Mouse (Mus musculus): ENCODE data around the gene Gramd1b.
A peak's percentile ranks its signal among the peaks of the same experiment; 100 is the strongest.

Gene Gramd1b

DNA sequence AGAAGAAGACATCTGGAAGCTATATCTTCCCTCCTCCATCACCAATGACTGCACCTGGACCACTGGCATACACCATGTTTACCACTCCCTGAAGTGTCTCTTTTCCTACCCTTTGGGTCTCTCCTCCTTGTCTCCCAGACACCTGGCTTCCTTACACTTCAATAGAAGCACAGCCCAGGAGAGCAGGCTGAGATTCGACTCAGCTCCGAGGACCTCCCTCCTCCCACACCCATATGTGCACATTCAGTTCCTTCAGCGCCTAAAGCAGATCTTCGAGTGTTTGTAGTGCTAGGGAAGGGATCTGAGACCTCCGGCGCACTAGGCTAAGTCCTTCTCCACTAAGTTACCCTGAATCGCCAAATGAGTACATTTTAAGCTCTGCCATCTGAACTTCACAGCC, 127.4 kb downstream of the Gramd1b start:
- no peak for DNase-seq (ENCODE audit: inconsistent age in 2 of 2, low spot score in 1 of 2)

DNA sequence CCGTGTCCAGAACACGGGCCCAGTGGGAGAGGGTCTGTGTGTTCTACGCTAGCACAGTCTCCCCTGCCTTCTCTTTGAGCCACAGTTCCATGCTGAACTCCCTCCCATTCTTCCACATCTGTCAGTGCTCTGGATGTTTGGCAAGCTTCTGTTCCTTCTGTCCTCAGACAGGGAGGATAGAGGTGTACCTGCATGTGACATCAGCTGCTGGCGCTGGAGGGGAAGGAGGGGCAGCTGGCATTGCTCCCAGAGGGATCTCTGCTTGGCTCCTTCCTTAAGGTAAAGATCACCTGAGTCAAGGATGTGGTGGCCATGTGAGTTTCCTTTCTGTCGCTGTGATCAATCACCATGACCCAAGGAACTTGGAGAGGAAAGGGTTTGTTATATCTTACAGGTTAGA, 129.4 kb downstream of the Gramd1b start:
- no peak for DNase-seq (ENCODE audit: inconsistent age in 2 of 2, low spot score in 1 of 2)

DNA sequence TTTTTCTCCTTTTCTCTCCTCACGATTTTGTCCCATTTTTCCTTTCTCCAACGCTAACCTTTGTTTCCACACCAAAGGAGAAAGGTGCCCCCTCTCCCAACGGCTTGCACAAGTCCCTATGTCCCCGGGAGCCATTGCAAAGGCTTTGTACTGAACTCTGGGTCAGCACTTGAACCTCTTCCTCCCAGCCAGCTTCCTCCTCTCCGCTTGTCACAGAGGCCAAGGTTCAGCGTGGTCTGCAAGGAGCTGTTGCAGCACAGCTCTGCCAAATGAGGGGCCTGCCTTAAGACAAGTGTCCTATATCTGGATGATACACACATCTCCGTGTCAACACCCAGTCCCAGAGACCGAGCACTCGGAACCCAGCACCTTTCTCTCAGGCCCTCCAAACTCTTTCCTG, 130.3 kb downstream of the Gramd1b start:
- DNase-seq (ENCODE audit: inconsistent age in 2 of 2, low spot score in 1 of 2), result no peak

- peak in 1 of 2 experiments; percentile 61 for DNase-seq (ENCODE audit: inconsistent age in 2 of 2, low spot score in 1 of 2)
Measured at GRCm38 (mm10) chr9:40400171-40400570, 131.0 kb downstream of the Gramd1b start.

- DNase-seq (ENCODE audit: inconsistent age in 2 of 2, low spot score in 1 of 2), result peak in 1 of 2 experiments; percentile 57
Measured at GRCm38 (mm10) chr9:40399359-40399932, 131.7 kb downstream of the Gramd1b start.

DNA sequence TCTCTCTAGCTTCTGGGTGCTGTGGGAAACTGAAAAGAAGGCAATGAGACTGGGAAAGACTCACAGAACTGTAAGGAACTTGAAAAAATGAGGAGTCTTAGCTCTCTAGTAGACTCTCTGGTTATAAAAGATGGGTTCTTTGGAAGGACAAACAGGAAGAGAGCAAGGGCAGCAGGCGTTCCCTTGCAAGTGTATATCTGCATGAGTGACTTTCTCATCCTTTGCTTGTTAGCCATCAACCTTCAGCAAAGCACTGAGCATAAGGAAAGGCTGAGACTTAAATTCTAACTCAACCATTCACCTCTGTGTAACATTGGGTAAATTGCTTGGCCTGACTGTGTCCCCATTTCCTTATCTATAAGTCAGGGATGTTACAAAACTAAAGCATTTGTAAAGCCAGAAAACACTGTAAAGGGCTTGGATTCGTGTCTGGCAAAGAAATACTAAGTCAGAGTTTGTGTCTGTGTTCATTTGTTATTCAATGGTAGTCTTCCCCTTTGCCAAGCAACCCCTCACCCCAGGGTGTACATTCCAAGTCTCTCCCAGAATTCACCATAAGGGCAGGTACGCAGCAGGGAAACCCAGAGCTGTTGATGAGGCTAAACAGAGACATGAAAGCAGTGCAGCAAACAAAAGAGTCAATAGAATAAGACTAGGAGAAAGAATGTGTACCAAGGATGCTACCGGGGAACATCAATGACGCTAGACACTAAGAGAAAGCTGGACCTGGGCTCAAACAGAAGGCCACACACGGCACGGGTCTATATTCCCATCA, 133.5 kb downstream of the Gramd1b start:
- DNase-seq (ENCODE audit: inconsistent age in 2 of 2, low spot score in 1 of 2), result no peak

DNA sequence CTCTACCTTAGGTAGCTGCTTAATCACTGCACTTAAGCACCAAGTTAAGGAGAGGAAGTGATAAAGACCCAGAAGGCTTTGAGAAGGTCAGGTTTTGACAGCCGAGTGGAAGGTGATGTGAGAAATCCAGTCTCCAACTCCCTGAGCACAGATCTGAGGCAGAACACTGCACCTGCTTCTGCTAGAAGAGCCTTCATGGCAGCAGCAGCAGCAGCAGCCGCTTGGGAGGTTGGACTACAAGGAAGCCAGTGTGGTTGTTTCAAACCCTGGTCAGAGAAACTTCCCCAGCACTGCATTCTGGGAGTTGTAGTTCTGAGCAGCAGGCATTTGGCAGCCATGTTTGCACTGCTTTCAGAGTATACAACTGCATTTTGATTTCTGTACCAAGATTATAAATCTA, 134.1 kb downstream of the Gramd1b start:
- peak in 1 of 2 experiments; percentile 77 for DNase-seq (ENCODE audit: inconsistent age in 2 of 2, low spot score in 1 of 2)

DNA sequence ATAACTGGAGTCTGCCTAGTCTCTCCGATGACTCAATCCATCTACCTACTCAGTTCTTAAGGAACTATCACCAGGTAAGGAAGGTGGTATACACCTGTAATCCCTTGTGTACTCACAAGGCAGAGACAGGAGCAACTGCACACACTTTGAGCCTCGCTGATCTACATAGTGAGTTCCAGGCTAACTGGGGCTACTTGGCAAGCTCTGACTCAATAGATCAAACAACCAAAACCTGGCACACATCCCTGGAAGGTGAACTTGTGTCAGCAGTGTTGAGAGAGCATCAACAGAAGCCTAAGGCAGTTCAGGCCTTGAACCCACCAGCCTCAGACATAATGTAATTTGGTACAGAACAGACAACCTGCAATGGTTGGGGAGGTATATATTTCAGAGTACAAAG, 135.0 kb downstream of the Gramd1b start:
- peak in 1 of 2 experiments; percentile 79 for DNase-seq (ENCODE audit: inconsistent age in 2 of 2, low spot score in 1 of 2)

DNA sequence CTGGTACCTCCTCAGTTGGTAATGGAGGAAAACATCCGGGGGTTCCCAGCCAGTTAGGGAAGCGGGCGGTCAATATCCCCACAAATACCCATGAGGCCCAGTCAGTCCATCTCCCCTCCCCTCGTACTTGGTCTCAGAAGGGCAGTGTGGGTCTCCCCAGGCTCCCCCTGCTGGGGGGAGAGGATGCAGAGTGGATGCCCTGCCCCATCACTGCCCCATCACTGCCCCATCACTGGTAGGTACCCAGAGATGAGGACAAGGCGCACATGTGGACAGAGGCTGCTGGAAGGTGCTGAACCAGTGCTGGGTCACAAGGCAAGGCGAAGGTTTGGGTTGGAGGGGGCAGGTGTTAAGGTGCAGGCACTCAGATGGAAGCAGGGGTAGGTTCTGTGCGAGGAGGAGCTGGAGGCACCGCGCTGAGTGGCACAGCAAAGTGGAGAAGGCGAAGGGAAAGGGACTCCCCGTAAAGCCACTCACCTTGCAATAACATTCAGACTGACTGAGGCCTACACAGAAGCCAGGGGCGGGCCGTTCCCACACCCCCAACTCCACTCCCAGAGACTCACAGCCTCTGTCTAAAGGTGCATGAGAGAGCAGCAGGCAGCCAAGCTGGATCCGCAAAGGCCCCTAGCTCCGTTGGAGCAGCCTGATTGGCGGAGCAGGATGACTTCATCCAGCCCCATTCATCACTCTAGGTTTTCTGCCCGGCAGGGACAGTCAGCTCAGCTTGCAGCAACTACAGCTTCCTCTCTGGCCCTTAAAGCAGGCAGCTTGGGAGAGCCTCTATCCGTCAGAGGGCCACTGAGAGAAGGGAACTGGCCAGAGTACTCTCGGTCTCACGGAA, 139.1 kb downstream of the Gramd1b start:
- peak; percentile 82 to 89 for DNase-seq (ENCODE audit: inconsistent age in 2 of 2, low spot score in 1 of 2)

- no peak for DNase-seq (ENCODE audit: inconsistent age in 2 of 2, low spot score in 1 of 2)
Measured at GRCm38 (mm10) chr9:40391359-40391758, 139.8 kb downstream of the Gramd1b start.

- peak; percentile 87 to 92 for DNase-seq (ENCODE audit: inconsistent age in 2 of 2, low spot score in 1 of 2)
Measured at GRCm38 (mm10) chr9:40390904-40391303, 140.3 kb downstream of the Gramd1b start.

- peak in 1 of 2 experiments; percentile 63 for DNase-seq (ENCODE audit: inconsistent age in 2 of 2, low spot score in 1 of 2)
Measured at GRCm38 (mm10) chr9:40390396-40390760, 140.8 kb downstream of the Gramd1b start.

- peak in 1 of 2 experiments; percentile 62 for DNase-seq (ENCODE audit: inconsistent age in 2 of 2, low spot score in 1 of 2)
Measured at GRCm38 (mm10) chr9:40389669-40390395, 141.4 kb downstream of the Gramd1b start.

- peak in 1 of 2 experiments; percentile 63 for DNase-seq (ENCODE audit: inconsistent age in 2 of 2, low spot score in 1 of 2)
Measured at GRCm38 (mm10) chr9:40389175-40389574, 142.0 kb downstream of the Gramd1b start.

GRCm38 (mm10) chr9:40384781-40385180, 146.4 kb downstream of the Gramd1b start:
- no peak for DNase-seq (ENCODE audit: inconsistent age in 2 of 2, low spot score in 1 of 2)

GRCm38 (mm10) chr9:40382508-40382907, 148.7 kb downstream of the Gramd1b start:
- peak in 1 of 2 experiments; percentile 60 for DNase-seq (ENCODE audit: inconsistent age in 2 of 2, low spot score in 1 of 2)

DNA sequence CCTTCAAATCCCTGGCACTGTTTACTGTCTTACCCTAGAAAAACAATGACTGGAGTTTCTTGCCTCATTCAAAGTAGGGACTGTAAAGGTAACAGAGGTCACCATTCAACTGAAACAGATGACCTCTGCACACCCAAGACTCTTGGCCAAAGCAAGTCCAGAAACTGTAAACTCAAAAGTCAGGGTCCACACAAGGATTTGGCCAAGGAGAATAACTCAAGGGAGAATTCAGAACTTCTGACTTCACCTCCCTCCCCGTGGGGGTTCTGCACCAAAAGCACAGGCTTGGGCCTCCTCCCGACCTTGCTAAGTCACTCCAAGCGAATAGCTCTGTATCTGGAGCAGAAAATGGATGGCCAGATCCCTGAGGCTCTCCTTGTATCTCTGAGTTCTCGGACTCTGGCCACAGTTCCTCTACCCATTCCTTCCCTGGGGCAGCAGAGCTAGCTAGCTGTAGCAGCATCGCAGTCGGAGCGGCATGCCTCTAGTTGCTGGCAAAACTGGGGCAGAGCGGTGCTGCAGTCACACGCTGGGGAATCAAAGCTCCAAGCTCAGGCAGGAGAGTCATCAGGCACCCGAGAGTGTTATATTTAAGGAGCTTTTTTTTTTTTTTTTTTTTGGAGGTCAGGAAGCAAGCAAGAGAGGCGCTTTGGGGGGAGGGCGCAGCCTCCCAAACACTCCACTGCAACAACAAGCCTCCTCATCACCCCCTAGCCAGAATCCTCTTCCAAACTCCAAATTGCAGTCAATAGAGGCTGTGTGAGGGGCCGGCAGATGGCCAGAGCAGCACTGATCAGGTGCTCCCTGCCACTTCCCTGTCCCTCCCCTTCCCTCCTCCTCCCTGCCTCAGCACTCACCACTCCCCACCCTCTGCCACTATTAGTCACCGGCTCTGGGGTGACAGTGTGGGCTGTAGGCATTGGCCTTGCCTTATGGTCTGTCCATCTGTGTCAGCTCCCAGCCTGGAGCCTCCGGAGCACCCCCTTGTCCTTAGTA, 149.5 kb downstream of the Gramd1b start:
- DNase-seq (ENCODE audit: inconsistent age in 2 of 2, low spot score in 1 of 2), result peak in 1 of 2 experiments; percentile 86

DNA sequence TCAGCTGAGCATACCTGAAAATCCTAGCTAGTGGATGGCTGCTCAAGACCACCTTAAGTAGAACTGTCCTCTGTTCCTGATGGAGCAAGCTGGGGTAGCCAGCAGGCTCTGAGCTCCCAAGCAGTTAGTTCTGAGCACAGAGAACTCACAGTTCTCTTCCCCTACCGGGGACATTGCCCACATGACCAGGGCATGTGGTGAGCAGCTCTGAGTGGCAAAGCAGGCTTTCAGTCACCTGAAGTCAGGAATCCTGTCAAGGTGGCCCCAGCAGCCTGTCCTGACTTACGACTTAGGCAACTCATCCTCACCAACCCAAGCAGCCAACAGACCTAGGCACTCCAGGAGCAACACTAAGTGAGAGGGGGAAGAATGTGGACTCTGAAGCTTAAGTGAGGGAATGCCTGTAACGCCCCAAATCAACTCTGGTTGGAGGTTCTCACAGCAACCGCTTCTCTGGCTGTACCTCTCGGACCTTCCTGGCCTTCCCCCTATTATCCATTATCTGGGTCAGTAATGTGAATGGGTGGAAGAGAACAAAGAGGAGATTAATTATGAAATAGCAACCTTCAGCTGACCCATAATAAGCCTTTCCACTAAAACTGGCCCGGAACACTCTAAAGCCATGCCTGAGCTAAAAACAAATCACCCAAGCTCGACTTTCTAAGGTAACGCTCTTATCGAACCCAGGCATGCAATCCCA, 154.3 kb downstream of the Gramd1b start:
- DNase-seq (ENCODE audit: inconsistent age in 2 of 2, low spot score in 1 of 2), result peak in 1 of 2 experiments; percentile 67

- peak; percentile 67 to 79 for DNase-seq (ENCODE audit: inconsistent age in 2 of 2, low spot score in 1 of 2)
Measured at GRCm38 (mm10) chr9:40376139-40376541, 155.0 kb downstream of the Gramd1b start.

Measured in adrenal gland, adult (tissue).